Mouse (Mus musculus) liver, embryonic 16.5 days (tissue): ENCODE measurements at regions not wholly inside any gene's neighbourhood (a gene's known extent, or its start where the extent isn't known, plus 50 kb on each side); places are given as distances from the start of the nearest gene placed in this dataset.

Experiments
- ATAC-seq: fragments of 200-750 bp; cut with Nextera tagmentation; 2 replicates; pipeline ENCODE4 v1.8.0; 2017; ENCODE audit warnings: low read depth, mild to moderate bottlenecking, moderate number of reproducible peaks, moderate library complexity
- H3K27ac ChIP-seq: fragments of 300-500 bp; sonication (generic); 2 replicates; pipeline ENCODE4 v1.5.1; 2014; ENCODE audit warnings: mild to moderate bottlenecking, low read length
- H3K27me3 ChIP-seq: fragments of 300-500 bp; sonication (generic); 2 replicates; pipeline ENCODE4 v1.6.1; 2014; ENCODE audit warnings: low read depth, low read length, mixed read lengths; ENCODE audit not compliant: control insufficient read depth, insufficient read depth
- H3K36me3 ChIP-seq: fragments of 300-500 bp; sonication (generic); 2 replicates; pipeline ENCODE4 v1.6.1; 2014; ENCODE audit warnings: mild to moderate bottlenecking; ENCODE audit not compliant: control insufficient read depth, insufficient read depth
- H3K4me1 ChIP-seq: fragments of 300-500 bp; sonication (generic); 2 replicates; pipeline ENCODE4 v1.6.1; 2014; ENCODE audit warnings: low read depth, low read length, mixed read lengths; ENCODE audit not compliant: control insufficient read depth
- H3K4me2 ChIP-seq: fragments of 300-500 bp; sonication (generic); 2 replicates; pipeline ENCODE4 v1.6.1; 2014; ENCODE audit warnings: low read depth, low read length, mixed read lengths
- H3K4me3 ChIP-seq: fragments of 300-500 bp; sonication (generic); 2 replicates; pipeline ENCODE4 v1.5.1; 2014; ENCODE audit warnings: low read depth, mild to moderate bottlenecking, low read length
- H3K9ac ChIP-seq: fragments of 300-500 bp; sonication (generic); 2 replicates; pipeline ENCODE4 v1.6.1; 2014; ENCODE audit warnings: low read depth, low read length
- H3K9me3 ChIP-seq: fragments of 300-500 bp; sonication (generic); replicated peaks from 2 replicates; pipeline ENCODE4 v1.6.1; 2016; ENCODE audit warnings: low read length; ENCODE audit not compliant: control insufficient read depth
- WGBS: fragments of 180-500 bp; shearing (Covaris S2); extraction: QIAGEN DNeasy Blood & Tissue Kit; methylation state at CpG from one replicate; pipeline ENCODE4 v1.1.7; 2014; ENCODE audit not compliant: insufficient replicate concordance; 5-methylcytosine and 5-hydroxymethylcytosine counted together

GRCm38 (mm10) chr16:78247189-78247588 is 54.1 kb upstream of the Cxadr start:
- no peaks in the 10 kb centered on the region for H3K27me3 ChIP-seq
- WGBS = 46% methylated on average over 3 of the region's 3 CpGs
- no peak for ATAC-seq

GRCm38 (mm10) chr16:78242678-78243077 is 58.6 kb upstream of the Cxadr start:
- ATAC-seq = no peak
- no peak overlapping the region for H3K4me3 ChIP-seq
- H3K36me3 ChIP-seq = no peaks in the 10 kb centered on the region
- WGBS = 54% methylated on average over 3 of the region's 3 CpGs
- H3K4me1 ChIP-seq = no peaks in the 10 kb centered on the region
- no peak overlapping the region for H3K27ac ChIP-seq
- no peak overlapping the region for H3K9ac ChIP-seq
- no peak overlapping the region for H3K4me2 ChIP-seq
- no peaks in the 10 kb centered on the region for H3K9me3 ChIP-seq
- no peaks in the 10 kb centered on the region for H3K27me3 ChIP-seq

More at GRCm38 (mm10) chr16:78247189-78247588, 54.1 kb upstream of the Cxadr start:
- Histone ChIP-seq H3K4me1 (no peaks in the 10 kb centered on the region), H3K36me3 (no peaks in the 10 kb centered on the region), H3K9me3 (no peaks in the 10 kb centered on the region), H3K4me2 (no peak overlapping the region), H3K9ac (no peak overlapping the region), H3K4me3 (no peak overlapping the region), H3K27ac (no peak overlapping the region)

- WGBS = 64% methylated on average over 4 of the region's 4 CpGs
Observed at GRCm38 (mm10) chr16:78240152-78240551, 61.1 kb upstream of the Cxadr start.

GRCm38 (mm10) chr16:78238052-78238701 is 63.1 kb upstream of the Cxadr start:
- no peak for ATAC-seq
- Histone ChIP-seq H3K4me1 (no peaks in the 10 kb centered on the region), H3K36me3 (no peaks in the 10 kb centered on the region), H3K4me3 (peak overlapping the region; percentile 43), H3K27ac (no peak overlapping the region), H3K9me3 (no peaks in the 10 kb centered on the region), H3K9ac (no peak overlapping the region), H3K4me2 (peak overlapping the region; percentile 60), H3K27me3 (no peaks in the 10 kb centered on the region)
- WGBS = 3% methylated on average over 18 of the region's 18 CpGs

More at GRCm38 (mm10) chr16:78240152-78240551, 61.1 kb upstream of the Cxadr start:
- Histone ChIP-seq H3K4me1 (no peaks in the 10 kb centered on the region), H3K4me3 (no peak overlapping the region), H3K36me3 (no peaks in the 10 kb centered on the region), H3K27ac (no peak overlapping the region), H3K9ac (no peak overlapping the region), H3K9me3 (no peaks in the 10 kb centered on the region), H3K27me3 (no peaks in the 10 kb centered on the region), H3K4me2 (no peak overlapping the region)
- ATAC-seq = no peak

- 0% methylated on average over 14 of the region's 15 CpGs for WGBS
- Histone ChIP-seq H3K9ac (no peak overlapping the region), H3K27me3 (no peaks in the 10 kb centered on the region)
Observed at GRCm38 (mm10) chr16:78237641-78238051, 63.6 kb upstream of the Cxadr start.

GRCm38 (mm10) chr16:78236746-78237640 is 64.3 kb upstream of the Cxadr start:
- no peaks in the 10 kb centered on the region for H3K36me3 ChIP-seq
- no peak; the same call in 1 of the 2 replicates for ATAC-seq

More at GRCm38 (mm10) chr16:78237641-78238051, 63.6 kb upstream of the Cxadr start:
- Histone ChIP-seq H3K9me3 (no peaks in the 10 kb centered on the region), H3K36me3 (no peaks in the 10 kb centered on the region), H3K4me2 (peak overlapping the region; percentile 60), H3K4me3 (peak overlapping the region; percentile 43), H3K4me1 (no peaks in the 10 kb centered on the region), H3K27ac (no peak overlapping the region)
- no peak for ATAC-seq

GRCm38 (mm10) chr16:78232205-78232604 is 69.1 kb upstream of the Cxadr start:
- no peak for ATAC-seq
- 51% methylated on average over 2 of the region's 2 CpGs for whole genome bisulfite sequencing
- no peaks in the 10 kb centered on the region for H3K9me3 ChIP-seq

More at GRCm38 (mm10) chr16:78236746-78237640, 64.3 kb upstream of the Cxadr start:
- Histone ChIP-seq H3K9ac (no peak overlapping the region), H3K4me1 (no peaks in the 10 kb centered on the region), H3K9me3 (no peaks in the 10 kb centered on the region), H3K27ac (no peak overlapping the region), H3K27me3 (no peaks in the 10 kb centered on the region), H3K4me3 (peak overlapping the region; percentile 43), H3K4me2 (peak overlapping the region; percentile 60)
- WGBS = 4% methylated on average over 25 of the region's 25 CpGs

GRCm38 (mm10) chr16:78229013-78229412 is 72.3 kb upstream of the Cxadr start:
- WGBS = 67% methylated on average over 4 of the region's 4 CpGs
- Histone ChIP-seq H3K4me3 (no peak overlapping the region), H3K27me3 (no peaks in the 10 kb centered on the region), H3K9me3 (no peaks in the 10 kb centered on the region), H3K4me2 (no peak overlapping the region), H3K27ac (no peak overlapping the region), H3K4me1 (no peaks in the 10 kb centered on the region), H3K36me3 (no peaks in the 10 kb centered on the region), H3K9ac (no peak overlapping the region)
- ATAC-seq = no peak

More at GRCm38 (mm10) chr16:78232205-78232604, 69.1 kb upstream of the Cxadr start:
- Histone ChIP-seq H3K4me1 (no peaks in the 10 kb centered on the region), H3K36me3 (no peaks in the 10 kb centered on the region), H3K27ac (no peak overlapping the region), H3K4me2 (no peak overlapping the region), H3K9ac (no peak overlapping the region), H3K4me3 (no peak overlapping the region), H3K27me3 (no peaks in the 10 kb centered on the region)

- 35% methylated on average over 1 of the region's 1 CpGs for WGBS
Observed at GRCm38 (mm10) chr16:78222377-78222776, 78.9 kb upstream of the Cxadr start.

More at GRCm38 (mm10) chr16:78222377-78222776, 78.9 kb upstream of the Cxadr start:
- Histone ChIP-seq H3K36me3 (no peaks in the 10 kb centered on the region), H3K27ac (no peak overlapping the region), H3K9me3 (no peaks in the 10 kb centered on the region), H3K9ac (no peak overlapping the region), H3K27me3 (no peaks in the 10 kb centered on the region), H3K4me3 (no peak overlapping the region), H3K4me2 (no peak overlapping the region), H3K4me1 (no peaks in the 10 kb centered on the region)
- ATAC-seq = no peak
